Mouse (Mus musculus) limb, embryonic 10.5 days (tissue): ENCODE data around the gene Gabpb2. TPM values are rescaled to one million over a fixed set of nuclear protein-coding genes. Genes with fewer than 3 reads are reported as not detected.

Source experiments
- DNase-seq: peaks from one replicate; pipeline ENCODE4 v3.0.0-alpha.2; 2017; ENCODE audit warnings: low spot score
- H3K27ac ChIP-seq: fragments of 300-500 bp; sonication (generic); 2 replicates; pipeline ENCODE4 v1.5.1; 2016; ENCODE audit warnings: mild to moderate bottlenecking
- H3K27me3 ChIP-seq: fragments of 300-500 bp; sonication (generic); 2 replicates; pipeline ENCODE4 v1.6.1; 2016; ENCODE audit warnings: low read depth, mild to moderate bottlenecking; ENCODE audit not compliant: poor library complexity, severe bottlenecking
- H3K36me3 ChIP-seq: fragments of 300-500 bp; sonication (generic); 2 replicates; pipeline ENCODE4 v1.6.1; 2016; ENCODE audit warnings: mild to moderate bottlenecking, moderate library complexity
- H3K4me1 ChIP-seq: fragments of 300-500 bp; sonication (generic); 2 replicates; pipeline ENCODE4 v1.6.1; 2016
- H3K4me3 ChIP-seq: fragments of 300-500 bp; sonication (generic); 2 replicates; pipeline ENCODE4 v1.5.1; 2016; ENCODE audit warnings: mild to moderate bottlenecking, moderate library complexity
- H3K9me3 ChIP-seq: fragments of 300-500 bp; sonication (generic); replicated peaks from 2 replicates; pipeline ENCODE4 v1.6.1; 2016; ENCODE audit warnings: mild to moderate bottlenecking
- WGBS: fragments of 180-500 bp; shearing (Covaris S2); methylation state at CpG from one replicate; pipeline ENCODE4 v1.1.7; 2016; 5-methylcytosine and 5-hydroxymethylcytosine counted together
- polyA plus RNA-seq: library from polyadenylated mRNA; unstranded; fragments of >200 nt; fragmentation: Nextera tagmentation; extraction: Ambion mirVana; gene quantifications from 2 replicates; pipeline ENCODE4 v1.2.1, GENCODE M21; 2016

The Gabpb2 gene
- polyA plus RNA-seq, result 11.4 and 13.1 TPM in 2 replicates

DNA sequence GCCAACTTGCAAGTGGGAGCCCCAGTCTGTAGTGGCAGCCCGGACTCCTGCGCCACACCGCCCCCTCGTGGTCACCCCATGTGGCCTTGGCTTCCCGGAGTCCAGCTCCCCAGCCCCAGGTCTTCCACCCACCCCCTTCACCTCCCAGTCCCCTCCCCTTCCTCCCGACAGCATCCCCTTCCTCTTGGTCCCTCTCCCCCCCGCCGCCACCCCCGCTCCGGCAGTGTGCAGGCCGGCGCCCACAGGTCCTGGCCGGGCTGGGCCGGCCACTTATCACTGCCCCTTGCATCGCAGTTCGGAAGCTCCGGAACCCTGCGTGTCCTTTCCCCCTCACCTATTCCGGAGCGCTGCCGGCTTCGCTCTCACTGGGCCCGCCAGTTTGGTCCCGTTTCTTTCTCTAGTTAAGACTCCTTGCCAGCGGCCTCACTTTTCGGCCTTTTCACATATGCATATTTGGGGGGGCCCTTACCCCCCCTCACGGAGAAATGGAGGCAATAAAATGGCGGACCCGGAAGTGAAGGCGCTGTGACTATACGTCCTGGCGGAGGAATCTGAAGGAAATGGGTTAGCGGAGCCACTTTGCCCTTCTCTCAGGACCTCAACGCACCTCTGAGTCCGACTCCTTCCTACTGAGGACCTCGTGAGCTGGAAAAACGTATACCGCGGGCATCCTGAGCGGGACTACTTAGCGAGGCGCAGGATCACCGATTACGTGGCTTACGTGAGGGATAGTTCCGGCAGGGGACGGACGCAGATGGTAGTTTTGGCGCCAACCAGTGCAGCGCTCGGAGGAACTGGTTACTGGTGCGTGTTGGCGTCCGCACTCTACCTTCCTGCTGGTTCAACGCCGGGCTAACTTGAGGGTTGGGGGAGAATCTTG lies at the start of gene Gabpb2:
Gabpb2 (minus strand) TSS at position 662 of the 880 bp plus-strand sequence.
- Histone ChIP-seq H3K27me3 (no peaks in the 10 kb centered on the region), H3K36me3 (peaks cover 74% of the 10 kb centered on the region), H3K27ac (peak within 1 kb of the TSS; percentile 100), H3K4me3 (peak within 1 kb of the TSS; percentile 87), H3K9me3 (no peaks in the 10 kb centered on the region), H3K4me1 (peaks cover 15% of the 10 kb centered on the region; the same call in 1 of the 2 replicates)
- 0% methylated on average over 56 of the region's 56 CpGs for WGBS
- peak; percentile 98 for DNase-seq

DNA sequence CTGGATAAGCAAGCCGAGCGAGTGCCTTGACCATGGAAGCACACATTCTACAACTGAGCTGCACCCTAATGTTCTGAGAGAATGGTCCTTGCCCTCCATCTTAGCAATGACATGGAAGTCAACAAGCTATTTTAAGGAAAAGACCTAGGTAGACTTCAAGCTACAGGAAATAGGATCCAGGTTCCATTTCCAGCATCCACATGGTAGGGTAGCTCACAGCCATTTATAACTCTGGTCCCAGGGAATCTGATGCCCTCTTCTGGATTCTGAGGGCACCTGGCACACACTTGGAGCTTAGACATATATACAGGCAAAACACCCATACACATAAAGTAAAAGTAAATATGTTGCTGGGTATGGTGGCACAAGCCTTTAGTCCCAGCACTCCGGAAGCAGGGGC lies 48.3 kb upstream of the Gabpb2 start:
- no peak for DNase-seq
- Histone ChIP-seq H3K4me1 (peaks cover 8% of the 10 kb centered on the region), H3K36me3 (peaks cover 81% of the 10 kb centered on the region), H3K27ac (no peak overlapping the region), H3K27me3 (no peaks in the 10 kb centered on the region), H3K4me3 (no peak overlapping the region), H3K9me3 (no peaks in the 10 kb centered on the region)
- 94% methylated on average over 3 of the region's 3 CpGs for WGBS

DNA sequence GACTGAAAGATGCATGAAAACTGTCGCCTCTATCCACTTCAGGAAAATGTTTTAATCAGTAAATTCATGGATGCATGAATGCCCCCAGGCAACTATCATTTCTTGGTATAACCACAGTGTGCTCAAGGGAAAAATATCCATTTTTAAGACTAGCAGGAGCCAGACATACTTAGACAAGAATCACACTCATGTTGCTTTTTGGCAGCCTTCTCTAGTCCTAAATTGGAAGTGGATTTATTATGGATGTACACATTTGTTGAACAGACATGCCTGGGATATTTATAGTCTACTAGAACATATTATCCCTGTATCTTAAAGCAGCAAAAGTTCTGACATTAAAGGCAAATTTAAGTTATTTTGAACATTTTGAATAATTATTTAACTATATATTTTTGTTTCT lies 47.0 kb upstream of the Gabpb2 start:
- no peak for DNase-seq
- Histone ChIP-seq H3K27me3 (no peaks in the 10 kb centered on the region), H3K9me3 (no peaks in the 10 kb centered on the region), H3K4me3 (no peak overlapping the region), H3K36me3 (peaks cover 89% of the 10 kb centered on the region), H3K27ac (no peak overlapping the region), H3K4me1 (peaks cover 8% of the 10 kb centered on the region)
- 95% methylated on average over 1 of the region's 1 CpGs for WGBS

DNA sequence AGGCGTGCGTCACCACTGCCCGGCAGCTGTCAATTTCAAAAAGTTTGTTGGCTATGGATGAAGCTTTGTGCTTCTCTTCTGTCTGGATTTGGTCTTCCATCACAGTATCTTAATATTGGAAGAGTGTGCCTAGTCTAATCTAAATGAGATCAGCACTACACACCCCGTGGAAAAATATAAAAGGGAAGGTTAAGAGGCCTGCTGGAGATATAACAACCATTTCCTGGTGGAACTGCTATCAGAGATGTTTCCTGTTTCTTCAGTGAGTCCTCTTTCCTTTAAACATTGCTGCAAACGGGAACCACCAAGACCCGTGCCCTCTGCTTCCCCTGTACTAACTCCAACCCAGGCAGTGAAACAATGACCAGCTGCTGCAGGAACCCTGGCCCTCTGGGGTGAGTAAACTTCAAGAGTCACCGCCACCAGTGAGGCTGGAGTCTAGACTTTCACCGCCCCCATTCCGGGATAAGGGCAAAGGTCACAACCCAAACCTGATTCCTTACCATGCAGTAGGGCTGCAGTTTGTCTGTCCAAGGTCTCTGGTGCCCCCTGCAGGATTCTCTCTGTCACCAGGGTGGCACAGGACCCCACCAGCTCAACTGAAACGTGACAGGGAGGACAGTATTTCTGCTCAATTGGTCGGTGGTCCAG lies 45.5 kb upstream of the Gabpb2 start:
- Histone ChIP-seq H3K9me3 (no peaks in the 10 kb centered on the region), H3K27ac (peak overlapping the region; percentile 47; the same call in 1 of the 2 replicates), H3K4me3 (no peak overlapping the region), H3K36me3 (peaks cover 90% of the 10 kb centered on the region), H3K4me1 (peaks cover 8% of the 10 kb centered on the region), H3K27me3 (no peaks in the 10 kb centered on the region)
- WGBS, result 46% methylated on average over 11 of the region's 11 CpGs
- peak; percentile 78 for DNase-seq

DNA sequence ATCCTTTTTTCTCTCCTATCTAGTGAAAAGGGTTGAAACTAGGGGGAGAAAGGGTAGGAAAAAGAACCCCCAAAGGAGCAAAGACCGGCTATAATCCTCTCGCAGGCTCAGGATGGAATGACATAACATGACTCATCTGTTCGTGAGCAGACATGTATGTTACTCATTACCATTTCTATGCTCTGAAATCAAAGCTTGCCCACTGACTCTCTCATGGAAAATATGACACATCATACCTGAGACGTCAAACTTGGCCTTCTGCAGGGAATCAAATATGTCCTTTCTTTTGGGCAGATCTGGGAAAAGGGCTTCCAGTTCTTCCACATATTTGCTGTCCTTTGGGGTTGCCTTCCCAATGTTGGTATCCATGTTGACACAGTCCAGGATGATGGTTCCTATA lies 44.3 kb upstream of the Gabpb2 start:
- H3K27ac ChIP-seq, result no peak overlapping the region
- no peaks in the 10 kb centered on the region for H3K9me3 ChIP-seq
- 96% methylated on average over 4 of the region's 4 CpGs for WGBS
- H3K27me3 ChIP-seq, result no peaks in the 10 kb centered on the region
- peaks cover 90% of the 10 kb centered on the region for H3K36me3 ChIP-seq
- H3K4me1 ChIP-seq, result peaks cover 8% of the 10 kb centered on the region
- DNase-seq, result no peak
- H3K4me3 ChIP-seq, result no peak overlapping the region

DNA sequence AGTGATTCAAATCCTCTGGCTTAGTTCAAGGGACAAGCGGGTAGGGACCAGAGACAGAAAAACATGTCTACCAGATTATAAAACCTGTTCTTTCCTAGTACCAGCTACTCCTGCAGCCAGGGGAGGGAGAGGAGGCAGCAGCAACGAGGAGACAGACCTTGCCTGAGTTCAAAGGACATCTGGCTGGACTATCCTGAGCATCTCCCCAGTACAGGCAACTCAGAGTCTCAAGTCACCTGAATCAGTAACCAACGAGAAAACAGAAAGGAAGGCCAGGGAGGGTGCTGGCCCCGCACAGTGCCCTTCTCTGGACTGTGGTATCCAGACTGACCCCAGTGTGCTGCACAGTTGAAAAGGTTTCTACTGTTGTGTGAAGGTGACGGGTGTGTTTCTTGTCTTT lies 39.2 kb upstream of the Gabpb2 start:
- Histone ChIP-seq H3K4me1 (no peaks in the 10 kb centered on the region), H3K27me3 (no peaks in the 10 kb centered on the region), H3K4me3 (no peak overlapping the region), H3K27ac (no peak overlapping the region), H3K9me3 (no peaks in the 10 kb centered on the region), H3K36me3 (peaks cover 94% of the 10 kb centered on the region)
- WGBS, result 84% methylated on average over 5 of the region's 5 CpGs
- no peak for DNase-seq

DNA sequence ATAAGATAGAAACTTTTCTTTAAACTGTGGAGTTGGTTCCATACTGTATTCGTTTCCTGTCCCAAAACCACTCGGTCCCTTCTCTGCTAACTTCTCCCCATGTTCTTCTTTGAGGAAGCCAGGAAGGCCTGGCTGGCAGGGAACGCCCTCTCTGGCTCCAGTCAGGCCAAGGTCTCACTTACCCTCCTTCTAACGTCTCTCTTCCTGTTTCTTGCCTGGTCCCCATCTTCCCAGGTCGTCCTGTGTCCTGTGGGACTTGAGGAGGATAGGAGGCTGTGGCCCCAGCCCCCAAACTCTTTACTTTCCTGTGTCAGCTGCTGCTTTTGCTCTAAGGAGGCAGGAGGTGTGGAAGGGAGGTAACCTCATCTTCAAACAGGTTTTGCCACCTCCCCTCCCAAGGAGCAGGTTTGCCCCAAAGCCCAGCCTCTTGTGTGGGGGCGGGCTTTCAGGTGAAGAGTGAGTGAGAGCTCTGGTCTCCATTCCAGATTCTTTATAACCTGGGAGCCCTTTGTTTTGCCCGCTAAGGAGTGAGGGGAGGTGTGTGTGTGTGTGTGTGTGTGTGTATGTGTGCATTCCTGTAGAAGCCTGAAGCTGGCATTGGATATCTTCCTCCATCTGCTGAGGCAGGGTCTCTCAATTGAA lies 33.2 kb upstream of the Gabpb2 start, which contains the start of gene Bnipl:
Bnipl (minus strand) TSS at position 411 of the 642 bp plus-strand sequence.
- DNase-seq, result no peak
- Histone ChIP-seq H3K9me3 (no peaks in the 10 kb centered on the region), H3K27me3 (no peaks in the 10 kb centered on the region), H3K4me1 (0 out of 2 replicates have a peak, but pooled peaks cover 5% of the 10 kb centered on the region), H3K36me3 (peaks cover 40% of the 10 kb centered on the region), H3K4me3 (no peak within 1 kb of the TSS), H3K27ac (no peak within 1 kb of the TSS)
- 46% methylated on average over 7 of the region's 7 CpGs for WGBS

DNA sequence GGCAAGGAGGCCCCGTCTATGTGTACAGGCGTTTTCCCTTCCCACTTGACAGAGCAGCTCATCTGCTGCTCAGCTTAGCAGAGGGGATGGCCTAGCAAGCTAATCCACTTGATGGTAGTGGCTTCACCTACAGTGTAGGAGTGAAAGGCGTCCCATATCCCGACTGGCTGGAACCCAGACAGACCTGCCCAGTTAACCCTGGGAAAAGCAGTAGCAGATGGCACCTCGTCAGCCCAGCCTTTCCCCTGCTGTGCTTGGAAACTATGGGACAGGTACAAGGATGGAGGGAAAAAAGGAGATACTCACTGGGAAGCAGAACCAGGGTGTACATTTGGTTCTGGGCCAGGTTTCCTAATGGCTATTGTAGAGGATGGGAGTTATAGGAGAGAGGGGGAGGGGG lies 32.6 kb upstream of the Gabpb2 start:
- H3K4me3 ChIP-seq, result no peak overlapping the region
- no peaks in the 10 kb centered on the region for H3K27me3 ChIP-seq
- WGBS, result 81% methylated on average over 5 of the region's 5 CpGs
- H3K9me3 ChIP-seq, result no peaks in the 10 kb centered on the region
- H3K27ac ChIP-seq, result no peak overlapping the region
- DNase-seq, result no peak
- peaks cover 38% of the 10 kb centered on the region for H3K36me3 ChIP-seq
- H3K4me1 ChIP-seq, result 0 out of 2 replicates have a peak, but pooled peaks cover 5% of the 10 kb centered on the region

DNA sequence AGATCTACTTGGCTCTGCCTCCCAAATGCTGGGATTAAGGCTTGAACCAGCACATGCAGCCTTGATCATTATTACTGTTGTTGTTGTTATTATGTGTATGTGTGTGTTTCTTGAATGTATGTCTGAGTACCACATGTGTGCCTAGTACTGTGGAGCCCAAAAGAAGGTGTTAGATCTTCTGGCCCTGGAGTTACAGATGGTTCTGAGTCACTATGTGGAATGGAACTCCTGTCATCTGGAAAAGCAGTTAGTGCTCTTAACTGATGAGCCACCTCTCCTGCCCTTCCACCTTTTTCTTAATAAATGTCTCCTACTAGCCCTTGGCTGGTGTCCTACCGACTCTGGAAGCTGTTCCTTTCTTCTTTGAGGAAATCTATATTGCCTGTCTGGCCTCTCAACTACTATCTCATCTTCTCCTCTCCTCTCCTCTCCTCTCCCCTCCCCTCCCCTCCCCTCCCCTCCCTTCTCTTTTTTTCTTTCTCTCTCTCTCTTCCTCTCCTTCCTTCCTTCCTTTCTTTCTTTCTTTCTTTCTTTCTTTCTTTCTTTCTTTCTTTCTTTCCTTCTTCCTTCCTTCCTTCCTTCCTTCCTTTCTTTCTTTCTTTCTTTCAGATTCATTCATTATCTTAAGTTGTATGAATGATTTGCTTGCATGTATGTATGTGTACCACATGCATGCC lies 30.1 kb upstream of the Gabpb2 start:
- Histone ChIP-seq H3K27ac (no peak overlapping the region), H3K4me3 (no peak overlapping the region), H3K27me3 (no peaks in the 10 kb centered on the region), H3K4me1 (0 out of 2 replicates have a peak, but pooled peaks cover 5% of the 10 kb centered on the region), H3K36me3 (peaks cover 17% of the 10 kb centered on the region), H3K9me3 (no peaks in the 10 kb centered on the region)
- no peak for DNase-seq
- 59% methylated on average over 1 of the region's 1 CpGs for WGBS

DNA sequence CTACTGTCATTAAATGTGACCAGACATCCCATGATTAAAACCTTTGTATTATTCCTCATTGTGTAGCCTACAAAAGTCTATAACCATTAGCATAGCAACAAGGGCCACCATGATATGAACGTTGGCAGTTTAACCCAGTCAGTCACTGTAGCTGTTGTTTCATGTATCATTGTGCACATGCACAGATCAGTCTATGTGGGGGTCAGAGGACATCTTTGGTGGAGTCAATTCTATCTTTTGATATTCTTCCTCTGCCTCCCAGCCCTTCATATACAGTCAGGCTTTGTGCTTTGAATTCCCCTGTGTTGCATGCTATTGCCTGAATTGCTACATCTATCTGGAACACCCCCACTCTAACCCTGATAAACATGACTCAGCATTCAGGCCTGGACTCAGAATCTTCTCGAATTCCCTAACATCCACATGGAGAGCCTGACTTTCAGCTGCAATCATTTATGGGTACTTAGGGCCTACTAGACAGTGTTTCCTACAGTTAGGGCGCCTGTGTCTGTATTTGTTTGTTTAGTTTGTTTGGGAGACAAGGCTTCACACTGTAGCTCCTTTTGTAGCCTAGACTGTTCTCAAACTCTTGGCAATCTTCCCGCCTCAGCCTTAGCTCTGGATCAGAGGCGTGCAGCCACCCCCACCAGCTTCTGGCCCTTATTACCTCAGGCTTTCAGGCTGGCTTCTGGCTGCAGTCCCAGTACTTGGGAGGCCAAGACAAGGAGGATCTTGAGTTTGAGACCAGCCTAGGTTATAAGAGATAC lies 28.9 kb upstream of the Gabpb2 start:
- Histone ChIP-seq H3K36me3 (peaks cover 11% of the 10 kb centered on the region), H3K27me3 (no peaks in the 10 kb centered on the region), H3K4me3 (no peak overlapping the region), H3K27ac (no peak overlapping the region), H3K4me1 (0 out of 2 replicates have a peak, but pooled peaks cover 6% of the 10 kb centered on the region), H3K9me3 (no peaks in the 10 kb centered on the region)
- no peak for DNase-seq
- WGBS, result 85% methylated on average over 5 of the region's 5 CpGs

DNA sequence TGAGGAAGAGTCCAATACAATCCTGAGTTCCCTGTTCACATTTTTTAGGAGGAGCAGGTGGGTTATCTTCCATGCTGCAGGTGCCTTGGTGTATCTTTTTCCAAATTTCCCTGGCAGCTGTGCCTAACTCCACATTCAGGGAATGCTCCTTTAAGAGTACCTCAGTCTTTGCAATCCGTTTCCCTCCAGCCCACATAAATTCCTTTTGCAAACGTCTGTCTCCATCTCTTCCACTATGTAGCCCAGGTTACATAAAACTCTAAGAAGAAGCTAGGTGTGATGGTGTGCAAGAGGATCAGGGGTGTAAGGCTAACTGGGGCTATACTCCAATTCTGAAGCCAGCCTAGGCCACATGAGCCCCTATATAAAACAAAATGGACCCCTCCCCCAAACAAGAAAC lies 25.4 kb upstream of the Gabpb2 start:
- Histone ChIP-seq H3K27me3 (no peaks in the 10 kb centered on the region), H3K27ac (no peak overlapping the region), H3K4me3 (no peak overlapping the region), H3K36me3 (peaks cover 20% of the 10 kb centered on the region), H3K9me3 (no peaks in the 10 kb centered on the region), H3K4me1 (peaks cover 17% of the 10 kb centered on the region)
- WGBS, result 85% methylated on average over 2 of the region's 2 CpGs
- DNase-seq, result no peak

DNA sequence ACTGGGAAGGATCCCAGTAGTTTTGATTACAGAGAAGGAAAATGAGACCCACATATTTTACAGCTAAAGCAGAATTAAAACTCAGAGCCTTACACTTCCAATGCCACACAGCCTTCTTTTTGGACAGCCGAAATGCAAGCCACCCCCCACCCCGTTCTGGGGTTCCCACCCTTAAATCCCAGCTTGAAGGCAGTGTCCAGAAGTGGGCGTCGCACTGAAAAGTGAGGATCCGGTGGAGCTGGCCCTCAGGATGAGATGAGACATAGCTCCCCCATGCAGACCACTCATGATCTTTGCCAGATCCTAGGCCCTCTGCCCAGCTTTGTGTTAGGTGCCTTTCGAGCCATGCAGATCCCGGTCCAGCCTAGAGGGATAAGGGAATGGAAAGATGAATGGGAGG lies 23.8 kb upstream of the Gabpb2 start, which contains the start of gene Gm128:
Gm128 (minus strand) TSS at position 101 of the 400 bp plus-strand sequence.
- Histone ChIP-seq H3K27ac (peak within 1 kb of the TSS; percentile 67), H3K9me3 (no peaks in the 10 kb centered on the region), H3K4me1 (peaks cover 17% of the 10 kb centered on the region), H3K27me3 (no peaks in the 10 kb centered on the region), H3K36me3 (peaks cover 31% of the 10 kb centered on the region), H3K4me3 (peak within 1 kb of the TSS; percentile 36)
- no peak for DNase-seq
- 80% methylated on average over 7 of the region's 7 CpGs for WGBS
